Mouse (Mus musculus) CD8-positive naive resting alpha-beta T cell, adult 2 months (primary cell): Measurements from ENCODE around the gene Plch2.
"Not testable (repeated sequence)": the region's sequence is repeated elsewhere in the genome, so short reads cannot be mapped to it uniquely, and the experiment has no call there.

ENCODE experiments used
- DNase-seq, 2 experiments: peaks; one replicate each; pipeline ENCODE4 v3.0.0; 2022; ENCODE audit warnings: low read depth in 2 of 2, low spot score in 2 of 2

Gene Plch2

GRCm38 (mm10) chr4:155056724-155057123, at the start of gene Plch2:
TSS of gene Plch2 (minus strand) at chr4:155056784.
- no peak for DNase-seq

- no peak for DNase-seq
Observed at GRCm38 (mm10) chr4:155098572-155098971, 42.0 kb upstream of the Plch2 start.

- DNase-seq = no peak
Observed at GRCm38 (mm10) chr4:155097452-155097851, 40.9 kb upstream of the Plch2 start.

GRCm38 (mm10) chr4:155095967-155096366, 39.4 kb upstream of the Plch2 start:
- DNase-seq = no peak

- DNase-seq = peak; percentile 81 to 83
Observed at GRCm38 (mm10) chr4:155095238-155095900, 38.8 kb upstream of the Plch2 start.

- peak; percentile 50 to 52 for DNase-seq
Observed at GRCm38 (mm10) chr4:155094565-155094964, 38.0 kb upstream of the Plch2 start.

GRCm38 (mm10) chr4:155093431-155094149, 37.0 kb upstream of the Plch2 start:
- DNase-seq = no peak

- DNase-seq = no peak
Observed at GRCm38 (mm10) chr4:155092718-155093430, 36.3 kb upstream of the Plch2 start.

- no peak for DNase-seq
Observed at GRCm38 (mm10) chr4:155090688-155091449, 34.3 kb upstream of the Plch2 start.

GRCm38 (mm10) chr4:155090147-155090546, 33.6 kb upstream of the Plch2 start:
- DNase-seq = no peak

- no peak for DNase-seq
Observed at GRCm38 (mm10) chr4:155089241-155089640, 32.7 kb upstream of the Plch2 start.

GRCm38 (mm10) chr4:155086108-155087024, 29.8 kb upstream of the Plch2 start, which contains the start of the genes Rer1 and Morn1:
TSS of gene Rer1 (minus strand) at chr4:155086382.
TSS of gene Morn1 (plus strand) at chr4:155086577.
- DNase-seq = peak; percentile 100

- peak in 1 of 2 experiments; percentile 20 for DNase-seq
Observed at GRCm38 (mm10) chr4:155085206-155086107, 28.9 kb upstream of the Plch2 start.

GRCm38 (mm10) chr4:155084351-155084750, 27.8 kb upstream of the Plch2 start:
- DNase-seq = no peak

GRCm38 (mm10) chr4:155083553-155083952, 27.0 kb upstream of the Plch2 start:
- DNase-seq = no peak

GRCm38 (mm10) chr4:155079666-155080065, 23.1 kb upstream of the Plch2 start:
- DNase-seq = no peak

- not testable (repeated sequence) for DNase-seq
Observed at GRCm38 (mm10) chr4:155078808-155079207, 22.2 kb upstream of the Plch2 start.

GRCm38 (mm10) chr4:155076677-155077076, 20.1 kb upstream of the Plch2 start:
- DNase-seq = no peak

GRCm38 (mm10) chr4:155075813-155076212, 19.2 kb upstream of the Plch2 start:
- no peak for DNase-seq
